Mouse (Mus musculus) ES-Bruce4 (cell line): ENCODE measurements around the gene Fgfr2.

Experiments used
- CTCF ChIP-seq: IDR thresholded peaks from one replicate; pipeline ENCODE4 v1.8.1; 2011; ENCODE audit warnings: low read depth, low read length
- POLR2A ChIP-seq: IDR thresholded peaks from one replicate; pipeline ENCODE4 v1.8.1; 2011; ENCODE audit warnings: low read length; ENCODE audit not compliant: insufficient read depth

- TF ChIP-seq POLR2A = no peak
- TF ChIP-seq CTCF = no peak
Measured at GRCm38 (mm10) chr7:131417605-131418004, 1705.5 kb downstream of the Fgfr2 start.
